Mouse (Mus musculus) liver, embryonic 14.5 days (tissue): ENCODE measurements around the gene Pdxk.

Experiments used
- CTCF ChIP-seq: IDR thresholded peaks from 2 replicates; pipeline ENCODE4 v1.5.1; 2016; ENCODE audit warnings: antibody characterized with exemption, low read depth, control low read depth
- EP300 ChIP-seq: IDR thresholded peaks from 2 replicates; pipeline ENCODE4 v1.6.1; 2016; ENCODE audit warnings: antibody characterized with exemption, low read depth

- 0 out of 2 replicates have a peak, but pooled peaks have one; percentile 14 for TF ChIP-seq CTCF
- no peak for TF ChIP-seq EP300
These were observed 7.1 kb downstream of the Pdxk start for GRCm38 (mm10) chr10:78457495-78458347.
